Mouse (Mus musculus) regulatory T cell (primary cell): Measurements from ENCODE around the gene Ranbp3.
"Not testable (repeated sequence)": the region's sequence is repeated elsewhere in the genome, so short reads cannot be mapped to it uniquely, and the experiment has no call there.

Experiments used
- in situ Hi-C: fragments of 300-600 bp; cut with MboI, MseI; formaldehyde crosslinking; loops from one replicate; pipeline ENCODE4 v1.15.1; 2025; ENCODE audit warnings: high pct_unique_total_duplicates

Ranbp3 gene

GRCm38 (mm10) chr17:56672941-56673646 lies at the start of gene Ranbp3:
Gene Ranbp3, plus strand, starts transcription at chr17:56673294.
- in situ Hi-C loops, result no loop called here

DNA sequence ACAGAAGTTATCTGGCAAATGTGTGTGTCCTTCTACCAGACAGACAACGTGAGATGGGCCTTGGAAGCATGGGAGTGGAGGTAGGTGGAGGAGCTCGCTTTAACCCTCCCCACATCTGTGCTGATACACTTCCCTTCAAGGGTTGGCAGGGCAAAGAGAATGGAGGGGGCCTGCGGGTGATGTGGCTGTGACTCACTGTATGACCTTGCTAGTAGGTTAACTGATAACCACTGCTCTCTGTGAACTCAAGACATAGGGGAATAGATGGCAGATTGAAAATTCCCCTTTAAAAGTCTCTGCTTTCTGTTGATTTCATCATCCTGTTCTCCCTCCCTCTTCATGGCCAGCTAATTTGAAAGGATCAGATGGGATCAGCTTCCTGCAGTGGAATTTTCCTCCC lies 47.6 kb upstream of the Ranbp3 start:
- in situ Hi-C loops, result no loop called here

DNA sequence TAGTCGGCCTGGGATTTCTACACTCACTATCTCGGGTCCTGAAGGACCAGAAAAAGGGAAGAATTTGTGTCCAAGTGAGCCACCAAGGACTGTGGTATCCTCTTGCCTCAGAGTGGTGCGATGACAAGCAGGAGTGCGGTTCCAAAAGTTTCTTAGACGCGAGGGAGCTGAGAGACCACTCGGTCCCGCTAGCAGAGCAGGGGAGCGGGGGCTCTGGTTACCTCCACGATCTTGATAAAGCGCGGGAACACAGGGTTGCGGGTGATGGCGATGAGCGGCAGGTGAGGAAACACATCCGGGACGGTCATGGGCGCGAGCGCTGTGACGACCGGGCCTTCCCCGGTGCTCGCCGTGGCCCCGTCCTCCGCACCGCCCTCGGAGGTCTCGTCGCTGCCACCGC lies 46.8 kb upstream of the Ranbp3 start:
- in situ Hi-C loops, result no loop called here

DNA sequence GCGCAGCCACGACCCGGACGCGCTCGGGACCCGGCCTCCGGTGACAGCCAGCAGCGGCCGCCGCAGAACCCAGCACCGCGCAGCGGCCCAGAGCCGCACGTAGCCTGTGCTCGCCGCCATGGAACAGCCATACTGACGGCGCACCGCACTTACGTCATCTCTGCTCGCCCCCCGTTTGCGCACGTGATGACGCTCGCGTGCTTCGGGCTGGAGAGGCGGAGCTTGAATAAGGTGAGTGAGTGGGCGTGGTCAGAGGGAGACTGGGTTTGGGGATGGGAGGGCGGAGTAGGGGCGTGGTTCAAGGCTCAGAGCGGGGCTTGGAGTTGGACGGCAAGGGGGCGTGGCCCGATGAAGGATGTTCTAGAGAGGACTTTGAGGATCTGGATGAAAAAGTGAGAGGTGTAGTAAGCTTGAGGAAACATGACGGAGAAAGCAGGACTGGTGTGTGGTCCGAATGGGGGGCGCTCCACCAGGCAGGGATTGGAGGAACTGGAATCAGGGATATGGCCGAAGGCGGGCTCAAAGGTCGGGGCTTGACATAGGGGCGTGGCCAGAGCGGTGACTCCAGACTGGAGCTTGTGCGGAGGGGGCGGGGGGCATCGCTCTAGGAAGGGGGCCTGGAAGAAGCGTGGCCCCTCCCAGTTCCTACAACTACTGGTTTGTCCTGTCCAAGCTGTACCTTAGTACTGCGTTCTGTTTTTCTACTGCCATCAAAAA lies 46.2 kb upstream of the Ranbp3 start, which contains the start of gene Lonp1:
TSS of gene Lonp1 (minus strand) at position 134 of the 717 bp plus-strand sequence.
- in situ Hi-C loops, result no loop called here

DNA sequence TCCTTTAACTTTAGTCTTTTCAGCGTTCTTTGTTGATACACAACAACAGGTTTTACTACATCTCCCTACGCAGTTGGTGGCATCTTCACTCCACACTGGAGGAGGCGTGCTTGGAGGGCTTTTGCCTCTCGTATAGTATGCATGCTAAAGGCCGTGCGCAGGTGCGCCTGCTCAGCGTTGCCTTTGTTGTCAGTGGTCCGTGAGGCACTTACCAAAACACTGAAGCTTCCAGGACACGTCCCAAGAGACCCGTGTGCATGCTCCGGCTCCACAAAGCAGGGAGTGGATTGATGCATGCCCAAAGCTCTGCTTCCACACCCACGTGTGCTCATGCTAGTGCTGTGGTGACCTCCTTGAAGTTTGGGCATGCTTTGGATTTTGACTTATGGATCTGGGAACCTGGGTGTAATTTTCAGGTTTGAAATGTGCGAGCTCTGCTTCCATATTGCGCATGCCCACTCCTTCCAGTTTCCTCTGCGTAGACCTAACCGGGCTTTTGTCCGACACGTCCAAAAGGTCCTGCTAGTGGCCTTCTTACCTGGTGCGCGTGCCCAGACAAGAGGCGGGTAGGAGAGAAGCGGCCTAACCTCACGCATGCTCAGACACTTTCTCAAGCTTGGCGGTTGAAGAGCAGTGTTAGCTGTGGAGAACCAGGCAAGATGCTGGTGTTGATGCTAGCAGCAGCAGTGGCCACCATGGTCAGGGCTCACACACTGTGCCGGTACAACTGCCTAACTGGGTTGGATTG lies 45.4 kb upstream of the Ranbp3 start, which contains the start of gene Catsperd:
TSS of gene Catsperd (plus strand) at position 614 of the 748 bp plus-strand sequence.
- in situ Hi-C loops, result no loop called here

GRCm38 (mm10) chr17:56629800-56630781 lies 43.0 kb upstream of the Ranbp3 start:
- in situ Hi-C loops, result not testable (repeated sequence)

- in situ Hi-C loops, result no loop called here
Observed at GRCm38 (mm10) chr17:56631807-56632206, 41.3 kb upstream of the Ranbp3 start.

DNA sequence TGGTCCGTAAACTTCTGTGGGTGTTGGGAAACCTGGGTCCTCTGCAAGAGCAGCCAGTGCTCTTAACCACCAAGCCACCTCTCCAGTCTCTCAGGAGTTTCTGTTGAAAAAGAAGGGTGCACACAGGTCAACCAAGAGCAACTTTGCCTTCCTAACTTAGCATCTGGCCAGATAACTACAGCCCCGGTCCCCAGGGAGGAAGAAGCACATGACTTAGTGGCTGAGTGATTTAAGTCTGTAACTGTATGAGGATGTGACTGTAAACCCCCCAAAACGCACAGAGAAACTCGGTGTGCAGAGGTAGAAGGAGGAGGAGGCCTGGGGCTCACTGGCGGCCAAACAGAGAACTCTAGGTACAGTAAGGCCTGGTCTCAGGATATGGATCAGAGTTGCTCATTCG lies 39.1 kb upstream of the Ranbp3 start:
- in situ Hi-C loops, result no loop called here

DNA sequence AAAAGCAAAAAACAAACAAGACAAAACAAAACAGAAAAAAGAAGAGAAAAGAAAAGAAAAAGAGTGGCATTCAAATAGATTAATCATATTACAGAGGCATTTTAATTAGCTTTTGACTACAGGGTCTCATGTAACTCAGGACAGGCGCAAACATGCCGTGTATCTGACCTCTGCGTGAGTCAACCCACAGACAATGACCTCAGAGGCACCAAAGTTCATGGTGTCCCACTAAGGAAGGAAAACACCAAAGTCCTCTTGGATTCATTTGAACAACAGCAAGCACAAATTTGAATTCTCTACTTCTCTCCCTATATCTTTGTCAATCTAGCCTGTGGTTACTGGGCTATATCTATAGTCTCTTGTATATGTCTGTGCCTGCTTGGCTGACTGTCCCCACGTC lies 29.9 kb upstream of the Ranbp3 start:
- in situ Hi-C loops, result no loop called here

DNA sequence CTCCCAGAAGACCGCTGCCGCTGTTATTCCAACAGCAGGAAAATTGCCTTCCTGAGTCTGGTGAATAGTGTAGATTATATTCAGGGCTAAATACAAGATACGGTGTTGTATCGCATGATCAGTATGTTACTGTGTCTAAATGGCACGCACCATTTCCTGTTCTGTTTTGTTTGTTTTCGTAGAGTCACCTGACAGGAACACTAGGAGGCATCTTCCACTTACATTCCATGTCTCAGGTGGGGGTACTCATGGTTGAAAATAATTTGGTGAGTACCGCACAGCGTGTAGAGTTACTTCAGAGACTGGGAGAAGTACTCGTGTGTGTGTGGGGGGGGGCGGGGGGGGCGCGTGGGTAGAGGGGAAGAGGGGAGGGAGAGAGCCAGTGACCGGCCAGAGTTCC lies 25.5 kb upstream of the Ranbp3 start:
- in situ Hi-C loops, result no loop called here

DNA sequence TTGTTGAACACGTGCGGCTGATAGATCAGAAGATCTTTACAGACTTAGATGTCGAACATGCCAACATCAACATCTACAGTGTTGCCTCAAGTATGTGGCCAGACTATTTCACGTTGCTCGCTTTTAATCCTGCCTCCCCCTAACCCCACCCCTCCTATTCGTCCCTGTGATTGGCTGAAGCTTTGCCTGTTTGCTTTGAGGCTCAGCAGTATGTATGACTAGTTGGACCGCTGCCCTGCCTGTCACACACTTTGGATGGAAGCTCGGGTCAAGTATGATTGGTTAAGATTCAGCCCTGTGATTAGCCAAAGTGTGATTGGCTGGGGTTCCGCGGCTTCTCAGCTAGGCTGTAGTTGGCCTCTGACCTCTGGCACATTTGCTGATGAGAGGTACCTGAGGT lies 21.3 kb upstream of the Ranbp3 start:
- in situ Hi-C loops, result no loop called here

- in situ Hi-C loops, result no loop called here
Observed at GRCm38 (mm10) chr17:56654771-56655170, 18.3 kb upstream of the Ranbp3 start.

DNA sequence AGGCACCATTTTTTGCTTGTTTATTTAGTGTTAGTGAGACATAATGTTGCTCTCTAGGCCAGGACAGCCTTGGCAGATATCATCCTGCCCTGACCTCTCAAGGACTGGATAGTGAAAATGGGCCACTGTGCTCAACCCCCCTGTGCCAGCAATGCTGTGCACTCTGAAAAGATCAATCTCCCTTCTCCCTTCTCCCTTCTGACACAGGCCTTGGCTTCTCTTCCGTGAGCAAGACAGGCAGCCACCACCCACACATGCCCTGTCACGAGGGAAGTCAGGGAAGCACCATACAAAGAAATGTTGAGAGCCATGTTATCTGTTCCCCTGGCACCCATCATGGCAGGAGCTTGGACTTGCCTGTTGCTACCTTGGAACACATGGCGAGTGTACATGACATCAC lies 17.8 kb upstream of the Ranbp3 start:
- in situ Hi-C loops, result no loop called here

DNA sequence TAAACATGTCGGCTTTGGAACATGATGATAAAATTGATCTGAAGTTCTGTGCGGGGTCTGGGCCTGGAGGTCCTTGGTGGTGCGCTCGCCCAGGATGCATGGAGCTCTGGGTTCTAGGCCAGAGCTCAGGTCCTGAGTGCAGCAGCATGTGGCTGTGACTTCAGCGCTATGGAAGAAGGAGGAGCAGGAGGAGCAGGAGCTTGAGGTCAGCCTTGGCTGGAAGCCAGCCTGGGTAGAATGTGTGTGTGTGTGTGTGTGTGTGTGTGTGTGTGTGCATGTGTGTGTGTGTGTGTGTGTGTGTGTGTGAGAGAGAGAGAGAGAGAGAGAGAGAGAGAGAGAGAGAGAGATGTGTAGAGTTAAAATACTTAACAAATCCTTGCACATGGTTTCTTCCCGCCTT lies 16.9 kb upstream of the Ranbp3 start:
- in situ Hi-C loops, result no loop called here

GRCm38 (mm10) chr17:56663659-56664058 lies 9.4 kb upstream of the Ranbp3 start:
- in situ Hi-C loops, result no loop called here

- in situ Hi-C loops, result no loop called here
Observed at GRCm38 (mm10) chr17:56664333-56664732, 8.8 kb upstream of the Ranbp3 start.

- in situ Hi-C loops, result loop anchor here (5.0 kb wide), 2 partner anchors 49 to 104 kb away; no protein-coding TSS in a partner anchor
Observed at GRCm38 (mm10) chr17:56666384-56666783, 6.7 kb upstream of the Ranbp3 start.

- in situ Hi-C loops, result loop anchor here (5.0 kb wide), 2 partner anchors 50 to 105 kb away; no protein-coding TSS in a partner anchor
Observed at GRCm38 (mm10) chr17:56667591-56667990, 5.5 kb upstream of the Ranbp3 start.

GRCm38 (mm10) chr17:56668384-56669144 lies 4.5 kb upstream of the Ranbp3 start:
- in situ Hi-C loops, result loop anchor here (5.0 kb wide), 2 partner anchors 51 to 106 kb away; no protein-coding TSS in a partner anchor

DNA sequence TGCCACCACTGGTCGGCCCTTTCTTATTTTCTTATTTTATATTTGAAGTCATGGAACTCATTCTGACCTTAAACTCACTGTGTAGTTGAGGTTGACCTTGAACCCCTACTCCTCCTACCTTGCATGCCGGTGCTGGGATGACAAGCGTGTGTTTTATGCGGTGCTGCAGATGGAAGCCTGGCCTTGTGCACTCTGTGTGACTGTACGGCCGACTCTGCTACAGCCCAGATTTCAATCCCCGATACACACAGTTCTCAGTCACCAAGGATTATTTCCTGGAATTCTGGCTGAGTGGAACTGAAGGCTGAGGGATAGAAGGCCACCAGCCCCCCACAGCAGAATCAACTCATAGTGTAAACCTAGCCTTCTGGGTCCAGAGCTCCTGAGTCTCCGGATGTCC lies 3.3 kb upstream of the Ranbp3 start:
- in situ Hi-C loops, result loop anchor here (5.0 kb wide), 2 partner anchors 52 to 107 kb away; no protein-coding TSS in a partner anchor
